Mouse (Mus musculus) left cerebral cortex, adult 2 months (tissue): ENCODE data around the gene Clvs2. TPM values are rescaled to one million over a fixed set of nuclear protein-coding genes. Genes with fewer than 3 reads are reported as not detected.

Experiments
- DNase-seq, 2 experiments: peaks; one replicate each; pipeline ENCODE4 v3.0.0; 2021 to 2022; ENCODE audit warnings: low spot score in 2 of 2, mixed read lengths in 1 of 2; ENCODE audit errors: extremely low spot score in 1 of 2
- H3K27ac ChIP-seq: fragments of 200-600 bp; 2 replicates; pipeline ENCODE4 v1.8.1; 2022
- H3K4me3 ChIP-seq: fragments of 200-600 bp; 2 replicates; pipeline ENCODE4 v1.8.1; 2022
- CTCF ChIP-seq: fragments of 200-600 bp; IDR thresholded peaks from 2 replicates; pipeline ENCODE4 v1.8.1; 2022; ENCODE audit warnings: antibody characterized with exemption, mild to moderate bottlenecking, moderate library complexity
- intact Hi-C: fragments of 180-260 bp; cut with DNase I; formaldehyde crosslinking; loops from one replicate; pipeline ENCODE4 v1.15.1; 2025
- long read RNA-seq, 2 experiments: library from polyadenylated mRNA; stranded (forward); transcript quantifications; one replicate each; pipeline ENCODE4 v2.0.0; 2021; ENCODE audit warnings: borderline mapping rate in 2 of 2
- total RNA-seq, 2 experiments: library from RNA; stranded (reverse); gene quantifications; 2 replicates each; pipeline ENCODE4 v1.2.3; 2021

Gene Clvs2
- 10 to 100 TPM; 63.0 to 66.6 TPM for total RNA-seq
- long read RNA-seq, experiment 1, transcript Clvs2-201 (6 exons, 2,717 nt): major isoform, 11 of 27 reads
- long read RNA-seq, experiment 1, partial matches to known transcripts: 12 of 27 reads
- long read RNA-seq, experiment 1, other reads (novel, unspliced or antisense): 4 of 27 reads
- long read RNA-seq, experiment 2, partial matches to known transcripts: 5 of 12 reads
- long read RNA-seq, experiment 2, other reads (novel, unspliced or antisense): 2 of 12 reads

- TF ChIP-seq CTCF: no peak; the same call in 1 of the 2 replicates
- H3K4me3 ChIP-seq: peak within 1 kb of the TSS; percentile 63
- intact Hi-C loops: loop anchor here (1.0 to 10.0 kb wide), 5 partner anchors 67 to 740 kb away; no protein-coding TSS in a partner anchor
- DNase-seq: peak; percentile 87 to 88
- peak within 1 kb of the TSS; percentile 97 for H3K27ac ChIP-seq
Observed at GRCm38 (mm10) chr10:33624131-33624879, at the start of gene Clvs2. Gene Clvs2 (minus strand): TSS chr10:33624769.

- Histone ChIP-seq H3K27ac (no peak overlapping the region), H3K4me3 (no peak overlapping the region)
- intact Hi-C loops: no loop called here
- peak; percentile 51 to 85 for DNase-seq
- TF ChIP-seq CTCF: peak; percentile 93
Observed at GRCm38 (mm10) chr10:33653142-33653541, 28.6 kb upstream of the Clvs2 start.

GRCm38 (mm10) chr10:33623577-33623991 is 985 bp downstream of the Clvs2 start:
- intact Hi-C loops: loop anchor here (5.0 to 10.0 kb wide), 4 partner anchors 66 to 739 kb away; no protein-coding TSS in a partner anchor
- peak; percentile 29 to 38 for DNase-seq
- Histone ChIP-seq H3K4me3 (peak overlapping the region; percentile 63), H3K27ac (peak overlapping the region; percentile 97)
- TF ChIP-seq CTCF: no peak

- peak overlapping the region; percentile 2 for H3K27ac ChIP-seq
- intact Hi-C loops: loop anchor here (5.0 to 10.0 kb wide), 4 partner anchors 65 to 738 kb away; no protein-coding TSS in a partner anchor
- TF ChIP-seq CTCF: no peak
- peak overlapping the region; percentile 44 for H3K4me3 ChIP-seq
- DNase-seq: peak; percentile 38 to 45
Observed at GRCm38 (mm10) chr10:33622700-33623099, 1.9 kb downstream of the Clvs2 start.

GRCm38 (mm10) chr10:33616207-33616606 is 8.4 kb downstream of the Clvs2 start:
- H3K4me3 ChIP-seq: no peak overlapping the region
- no peak overlapping the region for H3K27ac ChIP-seq
- DNase-seq: no peak
- intact Hi-C loops: no loop called here
- TF ChIP-seq CTCF: no peak

- TF ChIP-seq CTCF: no peak
- Histone ChIP-seq H3K4me3 (no peak overlapping the region), H3K27ac (no peak overlapping the region)
- DNase-seq: no peak
- intact Hi-C loops: no loop called here
Observed at GRCm38 (mm10) chr10:33613197-33613596, 11.4 kb downstream of the Clvs2 start.

GRCm38 (mm10) chr10:33592732-33593131 is 31.8 kb downstream of the Clvs2 start:
- TF ChIP-seq CTCF: no peak
- H3K27ac ChIP-seq: no peak overlapping the region
- DNase-seq: no peak
- no peak overlapping the region for H3K4me3 ChIP-seq
- intact Hi-C loops: loop anchor here (5.0 kb wide), 1 partner anchor 35 kb away; no protein-coding TSS in a partner anchor

GRCm38 (mm10) chr10:33588800-33589199 is 35.8 kb downstream of the Clvs2 start:
- H3K4me3 ChIP-seq: no peak overlapping the region
- DNase-seq: no peak
- intact Hi-C loops: no loop called here
- no peak overlapping the region for H3K27ac ChIP-seq
- TF ChIP-seq CTCF: no peak

- no peak for TF ChIP-seq CTCF
- Histone ChIP-seq H3K4me3 (no peak overlapping the region), H3K27ac (no peak overlapping the region)
- intact Hi-C loops: no loop called here
- no peak for DNase-seq
Observed at GRCm38 (mm10) chr10:33587118-33587517, 37.5 kb downstream of the Clvs2 start.

- intact Hi-C loops: loop anchor here (5.0 to 10.0 kb wide), 3 partner anchors 34 to 157 kb away; partner anchors contain the start of gene Clvs2
- DNase-seq: no peak
- H3K27ac ChIP-seq: peak overlapping the region; percentile 66
- no peak for TF ChIP-seq CTCF
- H3K4me3 ChIP-seq: no peak overlapping the region
Observed at GRCm38 (mm10) chr10:33558081-33558480, 66.5 kb downstream of the Clvs2 start.

GRCm38 (mm10) chr10:33540331-33540730 is 84.2 kb downstream of the Clvs2 start:
- DNase-seq: peak; percentile 79 to 90
- Histone ChIP-seq H3K4me3 (no peak overlapping the region), H3K27ac (no peak overlapping the region; the same call in 1 of the 2 replicates)
- TF ChIP-seq CTCF: no peak
- intact Hi-C loops: loop anchor here (1.0 kb wide), 2 partner anchors 84 to 174 kb away; partner anchors contain the start of gene Clvs2

Other genes with a start within 250 kb of the Clvs2 start
- gene Sult3a2, start 161.9 kb upstream of the Clvs2 start, total RNA-seq: 1 to 10 TPM; 1.4 to 1.7 TPM
- not detected for gene Sult3a1, start 233.0 kb upstream of the Clvs2 start, total RNA-seq